Mouse (Mus musculus) CH12.LX (cell line): ENCODE data around the gene Gm26741.

Experiments used
- CTCF ChIP-seq, 2 experiments: IDR thresholded peaks in 1 of 2; conservative IDR thresholded peaks in 1 of 2; 2 replicates each; pipeline ENCODE4 v1.5.1; 2011 to 2012; ENCODE audit warnings: low read depth in 2 of 2, low read length in 2 of 2, improper control_type of control experiment in 1 of 2, inconsistent platforms in 1 of 2, mild to moderate bottlenecking in 1 of 2, moderate library complexity in 1 of 2
- POLR2A ChIP-seq: IDR thresholded peaks from 2 replicates; pipeline ENCODE4 v1.6.1; 2011; ENCODE audit warnings: low read depth, mild to moderate bottlenecking, improper control_type of control experiment, low read length

DNA sequence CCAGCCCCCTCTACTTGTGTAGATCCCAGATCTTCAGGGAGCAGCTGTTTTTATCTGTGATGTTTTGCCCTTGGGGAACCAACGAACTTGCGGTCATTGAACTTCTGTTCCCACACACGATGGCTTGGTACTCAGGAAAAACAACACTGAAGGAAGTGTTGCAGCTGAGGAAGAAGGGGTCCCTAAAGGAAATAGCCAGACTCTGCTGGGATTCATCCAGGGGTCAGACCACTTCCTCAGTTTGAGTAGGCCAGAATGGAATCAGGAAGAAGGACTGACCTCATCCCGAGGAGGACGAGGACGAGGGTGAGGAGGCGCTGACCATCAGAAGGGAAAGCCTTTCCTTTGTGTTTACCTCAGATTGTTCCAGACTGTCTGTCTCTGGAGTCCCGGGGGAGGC is 49.4 kb upstream of the Gm26741 start:
- TF ChIP-seq CTCF (conservative IDR thresholded peaks at IDR 0.05 in 1 of 2, IDR thresholded peaks at IDR 0.05 in 1 of 2; ENCODE audit: low read depth in 2 of 2, low read length in 2 of 2) (no peak), POLR2A (no peak)
